Mouse (Mus musculus) stomach, postnatal 0 days (tissue): ENCODE data around the gene Wipf1.

Source experiments
- CTCF ChIP-seq: IDR thresholded peaks from 2 replicates; pipeline ENCODE4 v1.5.1; 2016; ENCODE audit warnings: antibody characterized with exemption, low read depth, mild to moderate bottlenecking, moderate library complexity
- EP300 ChIP-seq: optimal IDR thresholded peaks from 2 replicates; pipeline ENCODE3; 2016; ENCODE audit warnings: antibody characterized with exemption

- no peak for TF ChIP-seq CTCF
- no peak for TF ChIP-seq EP300
Observed at GRCm38 (mm10) chr2:73428803-73429468, 100.6 kb downstream of the Wipf1 start.
